Mouse (Mus musculus): ENCODE data around the gene Vars. TPM values are rescaled to one million over a fixed set of nuclear protein-coding genes. Genes with fewer than 3 reads are reported as not detected.
"Not testable (repeated sequence)": the region's sequence is repeated elsewhere in the genome, so short reads cannot be mapped to it uniquely, and the experiment has no call there.

Gene Vars
- total RNA-seq, 2 experiments from 2014 or later: 43.7 to 55.6 TPM

- DNase-seq (ENCODE audit: extremely low spot score in 1 of 2, low spot score in 1 of 2): no peak
These were observed 815 bp downstream of the Vars start for GRCm38 (mm10) chr17:35001452-35002152.

GRCm38 (mm10) chr17:35002153-35002865 is 1.5 kb downstream of the Vars start:
- DNase-seq (ENCODE audit: extremely low spot score in 1 of 2, low spot score in 1 of 2): no peak

GRCm38 (mm10) chr17:35003022-35003838 is 2.4 kb downstream of the Vars start:
- DNase-seq (ENCODE audit: extremely low spot score in 1 of 2, low spot score in 1 of 2): no peak

GRCm38 (mm10) chr17:35004075-35004717 is 3.4 kb downstream of the Vars start:
- no peak for DNase-seq (ENCODE audit: extremely low spot score in 1 of 2, low spot score in 1 of 2)

GRCm38 (mm10) chr17:35005158-35005557 is 4.4 kb downstream of the Vars start:
- DNase-seq (ENCODE audit: extremely low spot score in 1 of 2, low spot score in 1 of 2): no peak

- DNase-seq (ENCODE audit: extremely low spot score in 1 of 2, low spot score in 1 of 2): not testable (repeated sequence)
These were observed 5.1 kb downstream of the Vars start for GRCm38 (mm10) chr17:35005902-35006301.

GRCm38 (mm10) chr17:35007387-35007991 is 6.7 kb downstream of the Vars start:
- no peak for DNase-seq (ENCODE audit: extremely low spot score in 1 of 2, low spot score in 1 of 2)

GRCm38 (mm10) chr17:35009586-35009985 is 8.8 kb downstream of the Vars start:
- no peak for DNase-seq (ENCODE audit: extremely low spot score in 1 of 2, low spot score in 1 of 2)

- no peak for DNase-seq (ENCODE audit: extremely low spot score in 1 of 2, low spot score in 1 of 2)
These were observed 10.7 kb downstream of the Vars start for GRCm38 (mm10) chr17:35011440-35011839.

GRCm38 (mm10) chr17:35012430-35012829 is 11.6 kb downstream of the Vars start:
- DNase-seq (ENCODE audit: extremely low spot score in 1 of 2, low spot score in 1 of 2): no peak

- DNase-seq (ENCODE audit: extremely low spot score in 1 of 2, low spot score in 1 of 2): no peak
These were observed 12.4 kb downstream of the Vars start for GRCm38 (mm10) chr17:35013221-35013620.

- no peak for DNase-seq (ENCODE audit: extremely low spot score in 1 of 2, low spot score in 1 of 2)
These were observed 14.5 kb downstream of the Vars start for GRCm38 (mm10) chr17:35015296-35015695.

GRCm38 (mm10) chr17:35016376-35016775 is 15.6 kb downstream of the Vars start, which contains the start of gene Vwa7:
Gene Vwa7 (plus strand): TSS chr17:35016579.
- no peak for DNase-seq (ENCODE audit: extremely low spot score in 1 of 2, low spot score in 1 of 2)

- DNase-seq (ENCODE audit: extremely low spot score in 1 of 2, low spot score in 1 of 2): no peak
These were observed 16.3 kb downstream of the Vars start for GRCm38 (mm10) chr17:35016791-35017705.

- DNase-seq (ENCODE audit: extremely low spot score in 1 of 2, low spot score in 1 of 2): no peak
These were observed 16.9 kb downstream of the Vars start for GRCm38 (mm10) chr17:35017706-35018030.

GRCm38 (mm10) chr17:35018171-35018570 is 17.4 kb downstream of the Vars start:
- no peak for DNase-seq (ENCODE audit: extremely low spot score in 1 of 2, low spot score in 1 of 2)

GRCm38 (mm10) chr17:35019894-35020293 is 19.1 kb downstream of the Vars start:
- DNase-seq (ENCODE audit: extremely low spot score in 1 of 2, low spot score in 1 of 2): no peak

GRCm38 (mm10) chr17:35020551-35020950 is 19.8 kb downstream of the Vars start:
- no peak for DNase-seq (ENCODE audit: extremely low spot score in 1 of 2, low spot score in 1 of 2)

- peak; percentile 89 to 97 for DNase-seq (ENCODE audit: extremely low spot score in 1 of 2, low spot score in 1 of 2)
These were observed 20.5 kb downstream of the Vars start for GRCm38 (mm10) chr17:35021163-35021808.
